Mouse (Mus musculus) gastrocnemius, adult 2 months (tissue): ENCODE data around the gene Zbtb45. TPM values are rescaled to one million over a fixed set of nuclear protein-coding genes. Genes with fewer than 3 reads are reported as not detected.

ENCODE experiments used
- DNase-seq: peaks from one replicate; pipeline ENCODE4 v3.0.0; 2022
- H3K27ac ChIP-seq: fragments of 200-600 bp; 2 replicates; pipeline ENCODE4 v1.8.1; 2022; ENCODE audit warnings: mild to moderate bottlenecking
- H3K4me3 ChIP-seq: fragments of 200-600 bp; 2 replicates; pipeline ENCODE4 v1.8.1; 2022; ENCODE audit warnings: mild to moderate bottlenecking, moderate library complexity
- CTCF ChIP-seq: fragments of 200-600 bp; IDR thresholded peaks from 2 replicates; pipeline ENCODE4 v1.8.1; 2022; ENCODE audit warnings: antibody characterized with exemption, mild to moderate bottlenecking, moderate library complexity
- intact Hi-C: fragments of 180-260 bp; cut with DNase I; formaldehyde crosslinking; loops from one replicate; pipeline ENCODE4 v1.15.1; 2025
- total RNA-seq, 2 experiments: library from RNA; stranded (reverse); gene quantifications; 2 replicates each; pipeline ENCODE4 v1.2.3; 2021

The Zbtb45 gene
- total RNA-seq, 2 experiments from 2014 or later: 3.3 to 4.4 TPM

GRCm38 (mm10) chr7:13042511-13042910 lies 32.7 kb upstream of the Zbtb45 start:
- Histone ChIP-seq H3K4me3 (no peak overlapping the region), H3K27ac (no peak overlapping the region)
- intact Hi-C loops: no loop called here
- no peak for DNase-seq
- no peak for TF ChIP-seq CTCF

- intact Hi-C loops: no loop called here
- H3K27ac ChIP-seq: no peak overlapping the region
Observed at GRCm38 (mm10) chr7:13041256-13041655, 31.4 kb upstream of the Zbtb45 start.

GRCm38 (mm10) chr7:13039181-13039580 lies 29.3 kb upstream of the Zbtb45 start:
- Histone ChIP-seq H3K4me3 (peak overlapping the region; percentile 85), H3K27ac (peak overlapping the region; percentile 100)
- no peak for DNase-seq
- intact Hi-C loops: loop anchor here (5.0 kb wide), 1 partner anchor 117 kb away; the partner anchor contains the start of gene Rps5
- no peak for TF ChIP-seq CTCF

More at GRCm38 (mm10) chr7:13041256-13041655, 31.4 kb upstream of the Zbtb45 start:
- no peak for DNase-seq
- H3K4me3 ChIP-seq: no peak overlapping the region
- no peak for TF ChIP-seq CTCF

GRCm38 (mm10) chr7:13038621-13039169 lies 28.9 kb upstream of the Zbtb45 start:
- Histone ChIP-seq H3K27ac (peak overlapping the region; percentile 100), H3K4me3 (peak overlapping the region; percentile 85)
- DNase-seq: peak; percentile 55
- no peak for TF ChIP-seq CTCF
- intact Hi-C loops: loop anchor here (5.0 kb wide), 1 partner anchor 116 kb away; the partner anchor contains the start of gene Rps5

GRCm38 (mm10) chr7:13037901-13038555 lies 28.2 kb upstream of the Zbtb45 start, which contains the start of gene Ube2m:
Gene Ube2m (minus strand): TSS chr7:13038275.
- intact Hi-C loops: loop anchor here (5.0 kb wide), 1 partner anchor 116 kb away; the partner anchor contains the start of gene Rps5
- Histone ChIP-seq H3K27ac (peak within 1 kb of the TSS; percentile 100), H3K4me3 (peak within 1 kb of the TSS; percentile 85)
- TF ChIP-seq CTCF: no peak
- DNase-seq: peak; percentile 99

- DNase-seq: no peak
- no peak for TF ChIP-seq CTCF
- H3K27ac ChIP-seq: peak overlapping the region; percentile 100
- intact Hi-C loops: loop anchor here (5.0 kb wide), 1 partner anchor 115 kb away; the partner anchor contains the start of gene Rps5
- H3K4me3 ChIP-seq: peak overlapping the region; percentile 85
Observed at GRCm38 (mm10) chr7:13037366-13037765, 27.5 kb upstream of the Zbtb45 start.

GRCm38 (mm10) chr7:13036806-13037205 lies 27.0 kb upstream of the Zbtb45 start:
- DNase-seq: no peak
- TF ChIP-seq CTCF: no peak
- peak overlapping the region; percentile 100 for H3K27ac ChIP-seq
- H3K4me3 ChIP-seq: peak overlapping the region; percentile 85
- intact Hi-C loops: loop anchor here (5.0 kb wide), 1 partner anchor 115 kb away; the partner anchor contains the start of gene Rps5

GRCm38 (mm10) chr7:13035211-13035855 lies 25.5 kb upstream of the Zbtb45 start:
- peak; percentile 54 for DNase-seq
- intact Hi-C loops: loop anchor here (5.0 kb wide), 1 partner anchor 113 kb away; the partner anchor contains the start of gene Rps5
- TF ChIP-seq CTCF: no peak
- H3K27ac ChIP-seq: peak overlapping the region; percentile 98
- H3K4me3 ChIP-seq: peak overlapping the region; percentile 83

GRCm38 (mm10) chr7:13034148-13034977 lies 24.5 kb upstream of the Zbtb45 start, which contains the start of gene Chmp2a:
Gene Chmp2a (minus strand): TSS chr7:13034807.
- Histone ChIP-seq H3K4me3 (peak within 1 kb of the TSS; percentile 83), H3K27ac (peak within 1 kb of the TSS; percentile 98)
- DNase-seq: peak; percentile 97
- TF ChIP-seq CTCF: no peak
- intact Hi-C loops: no loop called here

GRCm38 (mm10) chr7:13033451-13034147 lies 23.8 kb upstream of the Zbtb45 start:
- DNase-seq: no peak
- H3K27ac ChIP-seq: peak overlapping the region; percentile 98
- intact Hi-C loops: no loop called here
- no peak for TF ChIP-seq CTCF
- peak overlapping the region; percentile 83 for H3K4me3 ChIP-seq

- TF ChIP-seq CTCF: no peak
- no peak overlapping the region for H3K4me3 ChIP-seq
- intact Hi-C loops: no loop called here
- no peak for DNase-seq
- no peak overlapping the region for H3K27ac ChIP-seq
Observed at GRCm38 (mm10) chr7:13032541-13032940, 22.7 kb upstream of the Zbtb45 start.
